Mouse (Mus musculus) stomach, embryonic 14.5 days (tissue): ENCODE measurements at regions not wholly inside any gene's neighbourhood (a gene's known extent, or its start where the extent isn't known, plus 50 kb on each side); places are given as distances from the start of the nearest gene placed in this dataset.

Source experiments
- ATAC-seq: fragments of 200-750 bp; cut with Nextera tagmentation; 2 replicates; pipeline ENCODE4 v1.8.0; 2017; ENCODE audit warnings: low read depth, moderate TSS enrichment; ENCODE audit not compliant: insufficient number of reproducible peaks, insufficient read depth, low FRiP score
- H3K27ac ChIP-seq: fragments of 300-500 bp; sonication (generic); 2 replicates; pipeline ENCODE4 v1.5.1; 2014; ENCODE audit warnings: mild to moderate bottlenecking, low read length, moderate library complexity, mixed read lengths
- H3K27me3 ChIP-seq: fragments of 300-500 bp; sonication (generic); 2 replicates; pipeline ENCODE4 v1.6.1; 2014; ENCODE audit warnings: low read length, control low read depth, mixed read lengths; ENCODE audit not compliant: control insufficient read depth, insufficient read depth
- H3K36me3 ChIP-seq: fragments of 300-500 bp; sonication (generic); 2 replicates; pipeline ENCODE4 v1.6.1; 2014; ENCODE audit warnings: mild to moderate bottlenecking, control low read depth, low read length, moderate library complexity, mixed read lengths; ENCODE audit not compliant: control insufficient read depth, insufficient read depth
- H3K4me1 ChIP-seq: fragments of 300-500 bp; sonication (generic); 2 replicates; pipeline ENCODE4 v1.6.1; 2014; ENCODE audit warnings: low read length, control low read depth, mixed read lengths; ENCODE audit not compliant: control insufficient read depth, insufficient read depth
- H3K4me2 ChIP-seq: fragments of 300-500 bp; sonication (generic); replicated peaks from 2 replicates; pipeline ENCODE4 v1.6.1; 2014; ENCODE audit warnings: low read depth, low read length, control low read depth
- H3K4me3 ChIP-seq: fragments of 300-500 bp; sonication (generic); 2 replicates; pipeline ENCODE4 v1.5.1; 2014; ENCODE audit warnings: low read depth, low read length, control low read depth
- H3K9ac ChIP-seq: fragments of 300-500 bp; sonication (generic); replicated peaks from 2 replicates; pipeline ENCODE4 v1.6.1; 2014; ENCODE audit warnings: low read depth, mild to moderate bottlenecking, control low read depth, low read length, moderate library complexity, mixed read lengths
- H3K9me3 ChIP-seq: fragments of 300-500 bp; sonication (generic); 2 replicates; pipeline ENCODE4 v1.6.1; 2016; ENCODE audit warnings: low read depth, low read length, control low read depth; ENCODE audit not compliant: control insufficient read depth
- WGBS: fragments of 180-500 bp; shearing (Covaris S2); extraction: QIAGEN DNeasy Blood & Tissue Kit; methylation state at CpG from one replicate; pipeline ENCODE4 v1.1.7; 2014; 5-methylcytosine and 5-hydroxymethylcytosine counted together

- Histone ChIP-seq H3K9me3 (no peaks in the 10 kb centered on the region), H3K9ac (no peak overlapping the region), H3K4me1 (no peaks in the 10 kb centered on the region; the same call in 1 of the 2 replicates), H3K27ac (no peak overlapping the region), H3K4me3 (no peak overlapping the region), H3K36me3 (no peaks in the 10 kb centered on the region), H3K27me3 (no peaks in the 10 kb centered on the region), H3K4me2 (no peak overlapping the region)
- WGBS = 92% methylated on average over 14 of the region's 14 CpGs
- no peak for ATAC-seq
These were observed 135.1 kb downstream of the Bcat1 start for GRCm38 (mm10) chr6:144940871-144941380.

GRCm38 (mm10) chr6:144938613-144939236 is 137.3 kb downstream of the Bcat1 start:
- no peak overlapping the region for H3K4me2 ChIP-seq
- 70% methylated on average over 12 of the region's 12 CpGs for WGBS
- no peak overlapping the region for H3K27ac ChIP-seq
- no peaks in the 10 kb centered on the region for H3K9me3 ChIP-seq
- no peaks in the 10 kb centered on the region for H3K4me1 ChIP-seq
- H3K36me3 ChIP-seq = no peaks in the 10 kb centered on the region
- no peak for ATAC-seq
- no peak overlapping the region for H3K9ac ChIP-seq
- no peaks in the 10 kb centered on the region for H3K27me3 ChIP-seq
- H3K4me3 ChIP-seq = no peak overlapping the region

- Histone ChIP-seq H3K4me2 (no peak overlapping the region), H3K36me3 (no peaks in the 10 kb centered on the region), H3K9me3 (peaks cover 4% of the 10 kb centered on the region; the same call in 1 of the 2 replicates), H3K4me3 (no peak overlapping the region), H3K27ac (no peak overlapping the region), H3K27me3 (no peaks in the 10 kb centered on the region), H3K4me1 (no peaks in the 10 kb centered on the region), H3K9ac (no peak overlapping the region)
- 76% methylated on average over 7 of the region's 7 CpGs for WGBS
- ATAC-seq = no peak
These were observed 138.8 kb downstream of the Bcat1 start for GRCm38 (mm10) chr6:144937211-144937610.

- H3K4me2 ChIP-seq = no peak overlapping the region
- H3K4me1 ChIP-seq = no peaks in the 10 kb centered on the region
- no peak overlapping the region for H3K27ac ChIP-seq
- WGBS = 72% methylated on average over 6 of the region's 6 CpGs
- peaks cover 4% of the 10 kb centered on the region; the same call in 1 of the 2 replicates for H3K9me3 ChIP-seq
- H3K9ac ChIP-seq = no peak overlapping the region
- H3K4me3 ChIP-seq = no peak overlapping the region
- H3K27me3 ChIP-seq = no peaks in the 10 kb centered on the region
- H3K36me3 ChIP-seq = no peaks in the 10 kb centered on the region
- no peak for ATAC-seq
These were observed 142.2 kb downstream of the Bcat1 start for GRCm38 (mm10) chr6:144933722-144934235.

GRCm38 (mm10) chr6:144932402-144932801 is 143.6 kb downstream of the Bcat1 start:
- Histone ChIP-seq H3K27ac (no peak overlapping the region), H3K4me3 (no peak overlapping the region), H3K4me2 (no peak overlapping the region), H3K27me3 (no peaks in the 10 kb centered on the region), H3K36me3 (no peaks in the 10 kb centered on the region), H3K4me1 (no peaks in the 10 kb centered on the region), H3K9ac (no peak overlapping the region), H3K9me3 (peaks cover 4% of the 10 kb centered on the region; the same call in 1 of the 2 replicates)
- ATAC-seq = no peak
- 80% methylated on average over 7 of the region's 7 CpGs for WGBS

- no peak overlapping the region for H3K9ac ChIP-seq
- no peaks in the 10 kb centered on the region for H3K36me3 ChIP-seq
- 79% methylated on average over 4 of the region's 4 CpGs for WGBS
- peaks cover 4% of the 10 kb centered on the region; the same call in 1 of the 2 replicates for H3K9me3 ChIP-seq
- no peak overlapping the region for H3K4me3 ChIP-seq
- no peaks in the 10 kb centered on the region for H3K4me1 ChIP-seq
- H3K27ac ChIP-seq = no peak overlapping the region
- no peaks in the 10 kb centered on the region for H3K27me3 ChIP-seq
- H3K4me2 ChIP-seq = no peak overlapping the region
- no peak for ATAC-seq
These were observed 146.0 kb downstream of the Bcat1 start for GRCm38 (mm10) chr6:144929959-144930358.

GRCm38 (mm10) chr6:144929262-144929855 is 146.6 kb downstream of the Bcat1 start:
- no peaks in the 10 kb centered on the region for H3K36me3 ChIP-seq
- peaks cover 4% of the 10 kb centered on the region; the same call in 1 of the 2 replicates for H3K9me3 ChIP-seq
- H3K27me3 ChIP-seq = no peaks in the 10 kb centered on the region
- no peak for ATAC-seq
- H3K27ac ChIP-seq = no peak overlapping the region
- no peak overlapping the region for H3K9ac ChIP-seq
- WGBS = 74% methylated on average over 5 of the region's 5 CpGs
- no peak overlapping the region for H3K4me3 ChIP-seq
- H3K4me1 ChIP-seq = no peaks in the 10 kb centered on the region
- H3K4me2 ChIP-seq = no peak overlapping the region

GRCm38 (mm10) chr6:144927599-144927998 is 145.8 kb upstream of the Sox5 start:
- no peak overlapping the region for H3K4me3 ChIP-seq
- H3K27me3 ChIP-seq = no peaks in the 10 kb centered on the region
- H3K36me3 ChIP-seq = no peaks in the 10 kb centered on the region
- 59% methylated on average over 6 of the region's 6 CpGs for WGBS
- H3K4me1 ChIP-seq = no peaks in the 10 kb centered on the region
- peaks cover 3% of the 10 kb centered on the region; the same call in 1 of the 2 replicates for H3K9me3 ChIP-seq
- ATAC-seq = no peak
- H3K4me2 ChIP-seq = no peak overlapping the region
- H3K9ac ChIP-seq = no peak overlapping the region
- H3K27ac ChIP-seq = no peak overlapping the region
